Mouse (Mus musculus): ENCODE measurements around the gene Pacsin3. TPM values are rescaled to one million over a fixed set of nuclear protein-coding genes. Genes with fewer than 3 reads are reported as not detected.
A peak's percentile ranks its signal among the peaks of the same experiment; 100 is the strongest.
"Not testable (repeated sequence)": the region's sequence is repeated elsewhere in the genome, so short reads cannot be mapped to it uniquely, and the experiment has no call there.

The Pacsin3 gene
- 21.8 and 24.5 TPM in 2 replicates for polyA plus RNA-seq (2015; fragmentation: Nextera tagmentation; extraction: Ambion mirVana)

- 1% methylated on average over 27 of the region's 27 CpGs for WGBS
- H3K9me3 ChIP-seq (ENCODE audit: control insufficient read depth, low read length), result no peaks in the 10 kb centered on the region
- peak within 1 kb of the TSS; percentile 68 for H3K9ac ChIP-seq (ENCODE audit: low read depth, low read length)
- peak within 1 kb of the TSS; percentile 56 for H3K4me3 ChIP-seq (ENCODE audit: low read length)
- ATAC-seq, result 0 out of 2 replicates have a peak, but pooled peaks have one; percentile 11
- peak within 1 kb of the TSS; percentile 98 for H3K4me2 ChIP-seq (ENCODE audit: low read length)
- H3K36me3 ChIP-seq (ENCODE audit: control insufficient read depth, insufficient read depth, low read length), result no peaks in the 10 kb centered on the region
- peak within 1 kb of the TSS; percentile 31 for H3K27ac ChIP-seq (ENCODE audit: low read depth, low read length)
- H3K27me3 ChIP-seq (replicated peaks; ENCODE audit: control insufficient read depth, insufficient read depth, low read length), result peaks cover 4% of the 10 kb centered on the region; the same call in 1 of the 2 replicates
- H3K4me1 ChIP-seq (ENCODE audit: control insufficient read depth, insufficient read depth, low read depth, low read length), result peaks cover 20% of the 10 kb centered on the region
Observed at GRCm38 (mm10) chr2:91255661-91256150, at the start of gene Pacsin3. Gene Pacsin3 (plus strand): TSS chr2:91255954.

- WGBS, result 93% methylated on average over 9 of the region's 9 CpGs
- H3K36me3 ChIP-seq (ENCODE audit: control insufficient read depth, insufficient read depth, low read length), result peaks cover 31% of the 10 kb centered on the region
- no peak overlapping the region for H3K4me2 ChIP-seq (ENCODE audit: low read length)
- no peak for ATAC-seq
- no peaks in the 10 kb centered on the region for H3K9me3 ChIP-seq (ENCODE audit: control insufficient read depth, low read length)
- no peak overlapping the region for H3K9ac ChIP-seq (ENCODE audit: low read depth, low read length)
- peaks cover 17% of the 10 kb centered on the region for H3K4me1 ChIP-seq (ENCODE audit: control insufficient read depth, insufficient read depth, low read depth, low read length)
- no peak overlapping the region for H3K4me3 ChIP-seq (ENCODE audit: low read length)
- H3K27ac ChIP-seq (ENCODE audit: low read depth, low read length), result no peak overlapping the region
- no peaks in the 10 kb centered on the region for H3K27me3 ChIP-seq (replicated peaks; ENCODE audit: control insufficient read depth, insufficient read depth, low read length)
Observed at GRCm38 (mm10) chr2:91206254-91206775, 49.4 kb upstream of the Pacsin3 start.

GRCm38 (mm10) chr2:91213311-91213710 lies 42.4 kb upstream of the Pacsin3 start:
- no peak overlapping the region for H3K27ac ChIP-seq (ENCODE audit: low read depth, low read length)
- H3K4me1 ChIP-seq (ENCODE audit: control insufficient read depth, insufficient read depth, low read depth, low read length), result no peaks in the 10 kb centered on the region
- H3K9ac ChIP-seq (ENCODE audit: low read depth, low read length), result no peak overlapping the region
- ATAC-seq, result no peak
- H3K27me3 ChIP-seq (replicated peaks; ENCODE audit: control insufficient read depth, insufficient read depth, low read length), result no peaks in the 10 kb centered on the region
- no peaks in the 10 kb centered on the region for H3K9me3 ChIP-seq (ENCODE audit: control insufficient read depth, low read length)
- H3K4me3 ChIP-seq (ENCODE audit: low read length), result no peak overlapping the region
- H3K36me3 ChIP-seq (ENCODE audit: control insufficient read depth, insufficient read depth, low read length), result peaks cover 26% of the 10 kb centered on the region
- H3K4me2 ChIP-seq (ENCODE audit: low read length), result no peak overlapping the region

- Histone ChIP-seq H3K4me1 (ENCODE audit: control insufficient read depth, insufficient read depth, low read depth, low read length) (no peaks in the 10 kb centered on the region), H3K4me2 (ENCODE audit: low read length) (no peak overlapping the region), H3K27me3 (replicated peaks; ENCODE audit: control insufficient read depth, insufficient read depth, low read length) (no peaks in the 10 kb centered on the region), H3K36me3 (ENCODE audit: control insufficient read depth, insufficient read depth, low read length) (peaks cover 4% of the 10 kb centered on the region), H3K4me3 (ENCODE audit: low read length) (no peak overlapping the region), H3K9ac (ENCODE audit: low read depth, low read length) (no peak overlapping the region), H3K27ac (ENCODE audit: low read depth, low read length) (0 out of 2 replicates have a peak overlapping the region, but pooled peaks have one; percentile 17), H3K9me3 (ENCODE audit: control insufficient read depth, low read length) (no peaks in the 10 kb centered on the region)
- 44% methylated on average over 4 of the region's 4 CpGs for WGBS
- ATAC-seq, result peak; percentile 56; the same call in 1 of the 2 replicates
Observed at GRCm38 (mm10) chr2:91217032-91217431, 38.7 kb upstream of the Pacsin3 start.

GRCm38 (mm10) chr2:91220501-91220900 lies 35.3 kb upstream of the Pacsin3 start:
- ATAC-seq, result no peak
- Histone ChIP-seq H3K36me3 (ENCODE audit: control insufficient read depth, insufficient read depth, low read length) (no peaks in the 10 kb centered on the region; the same call in 1 of the 2 replicates), H3K4me3 (ENCODE audit: low read length) (no peak overlapping the region), H3K9ac (ENCODE audit: low read depth, low read length) (no peak overlapping the region), H3K27me3 (replicated peaks; ENCODE audit: control insufficient read depth, insufficient read depth, low read length) (no peaks in the 10 kb centered on the region), H3K9me3 (ENCODE audit: control insufficient read depth, low read length) (no peaks in the 10 kb centered on the region), H3K4me1 (ENCODE audit: control insufficient read depth, insufficient read depth, low read depth, low read length) (no peaks in the 10 kb centered on the region), H3K27ac (ENCODE audit: low read depth, low read length) (no peak overlapping the region), H3K4me2 (ENCODE audit: low read length) (no peak overlapping the region)
- WGBS, result 96% methylated on average over 3 of the region's 3 CpGs

- ATAC-seq, result no peak
- Histone ChIP-seq H3K36me3 (ENCODE audit: control insufficient read depth, insufficient read depth, low read length) (no peaks in the 10 kb centered on the region), H3K4me1 (ENCODE audit: control insufficient read depth, insufficient read depth, low read depth, low read length) (no peaks in the 10 kb centered on the region), H3K4me3 (ENCODE audit: low read length) (no peak overlapping the region), H3K27me3 (replicated peaks; ENCODE audit: control insufficient read depth, insufficient read depth, low read length) (no peaks in the 10 kb centered on the region), H3K9me3 (ENCODE audit: control insufficient read depth, low read length) (no peaks in the 10 kb centered on the region), H3K27ac (ENCODE audit: low read depth, low read length) (no peak overlapping the region), H3K4me2 (ENCODE audit: low read length) (no peak overlapping the region), H3K9ac (ENCODE audit: low read depth, low read length) (no peak overlapping the region)
- 79% methylated on average over 2 of the region's 2 CpGs for WGBS
Observed at GRCm38 (mm10) chr2:91223614-91224013, 32.1 kb upstream of the Pacsin3 start.

- no peak for ATAC-seq
- Histone ChIP-seq H3K4me2 (ENCODE audit: low read length) (no peak overlapping the region), H3K4me3 (ENCODE audit: low read length) (no peak overlapping the region), H3K27me3 (replicated peaks; ENCODE audit: control insufficient read depth, insufficient read depth, low read length) (no peaks in the 10 kb centered on the region), H3K4me1 (ENCODE audit: control insufficient read depth, insufficient read depth, low read depth, low read length) (no peaks in the 10 kb centered on the region), H3K36me3 (ENCODE audit: control insufficient read depth, insufficient read depth, low read length) (no peaks in the 10 kb centered on the region), H3K9ac (ENCODE audit: low read depth, low read length) (no peak overlapping the region), H3K9me3 (ENCODE audit: control insufficient read depth, low read length) (no peaks in the 10 kb centered on the region), H3K27ac (ENCODE audit: low read depth, low read length) (no peak overlapping the region)
- 78% methylated on average over 2 of the region's 2 CpGs for WGBS
Observed at GRCm38 (mm10) chr2:91229735-91230134, 26.0 kb upstream of the Pacsin3 start.

- ATAC-seq, result peak; percentile 99
- peak within 1 kb of the TSS; percentile 73 for H3K4me3 ChIP-seq (ENCODE audit: low read length)
- WGBS, result under 1% methylated on average over 48 of the region's 48 CpGs
- H3K27ac ChIP-seq (ENCODE audit: low read depth, low read length), result peak within 1 kb of the TSS; percentile 84
- H3K27me3 ChIP-seq (replicated peaks; ENCODE audit: control insufficient read depth, insufficient read depth, low read length), result no peaks in the 10 kb centered on the region
- H3K4me1 ChIP-seq (ENCODE audit: control insufficient read depth, insufficient read depth, low read depth, low read length), result peaks cover 4% of the 10 kb centered on the region
- H3K36me3 ChIP-seq (ENCODE audit: control insufficient read depth, insufficient read depth, low read length), result no peaks in the 10 kb centered on the region
- peak within 1 kb of the TSS; percentile 72 for H3K4me2 ChIP-seq (ENCODE audit: low read length)
- H3K9me3 ChIP-seq (ENCODE audit: control insufficient read depth, low read length), result no peaks in the 10 kb centered on the region
- peak within 1 kb of the TSS; percentile 73 for H3K9ac ChIP-seq (ENCODE audit: low read depth, low read length)
Observed at GRCm38 (mm10) chr2:91236601-91237510, 18.9 kb upstream of the Pacsin3 start, which contains the start of gene Ddb2. Gene Ddb2 (minus strand): TSS chr2:91236982.

- H3K27me3 ChIP-seq (replicated peaks; ENCODE audit: control insufficient read depth, insufficient read depth, low read length); H3K9me3 ChIP-seq (ENCODE audit: control insufficient read depth, low read length); H3K36me3 ChIP-seq (ENCODE audit: control insufficient read depth, insufficient read depth, low read length); H3K9ac ChIP-seq (ENCODE audit: low read depth, low read length); H3K4me1 ChIP-seq (ENCODE audit: control insufficient read depth, insufficient read depth, low read depth, low read length): not testable (repeated sequence)
- peak; percentile 69 for ATAC-seq
- Histone ChIP-seq H3K27ac (ENCODE audit: low read depth, low read length) (peak overlapping the region; percentile 84), H3K4me3 (ENCODE audit: low read length) (peak overlapping the region; percentile 73), H3K4me2 (ENCODE audit: low read length) (peak overlapping the region; percentile 72)
- WGBS, result 26% methylated on average over 4 of the region's 4 CpGs
Observed at GRCm38 (mm10) chr2:91237511-91238080, 18.2 kb upstream of the Pacsin3 start.
